Mouse (Mus musculus): ENCODE measurements around the gene Gm13283. TPM values are rescaled to one million over a fixed set of nuclear protein-coding genes. Genes with fewer than 3 reads are reported as not detected.
A peak's percentile ranks its signal among the peaks of the same experiment; 100 is the strongest.
"Not testable (repeated sequence)": the region's sequence is repeated elsewhere in the genome, so short reads cannot be mapped to it uniquely, and the experiment has no call there.

Gene Gm13283
- total RNA-seq, 2 experiments from 2014 or later: not detected

GRCm38 (mm10) chr4:88761776-88762175 is 1.9 kb downstream of the Gm13283 start:
- DNase-seq (ENCODE audit: low spot score in 2 of 2): peak; percentile 65 to 71

- DNase-seq (ENCODE audit: low spot score in 2 of 2): peak in 1 of 2 experiments; percentile 15
Observed at GRCm38 (mm10) chr4:88762341-88762740, 2.4 kb downstream of the Gm13283 start.

- peak; percentile 37 for DNase-seq (ENCODE audit: low spot score in 2 of 2)
Observed at GRCm38 (mm10) chr4:88763384-88764018, 3.6 kb downstream of the Gm13283 start.

- DNase-seq (ENCODE audit: low spot score in 2 of 2): not testable (repeated sequence)
Observed at GRCm38 (mm10) chr4:88773534-88773933, 13.6 kb downstream of the Gm13283 start, which contains the start of gene Gm13290. TSS of gene Gm13290 (plus strand) at chr4:88773834.

- not testable (repeated sequence) for DNase-seq (ENCODE audit: low spot score in 2 of 2)
Observed at GRCm38 (mm10) chr4:88776622-88777021, 16.7 kb downstream of the Gm13283 start, which contains the start of gene Gm13289. TSS of gene Gm13289 (plus strand) at chr4:88776922.

GRCm38 (mm10) chr4:88779550-88779949 is 19.6 kb downstream of the Gm13283 start, which contains the start of gene Gm13272:
TSS of gene Gm13272 (plus strand) at chr4:88779850.
- not testable (repeated sequence) for DNase-seq (ENCODE audit: low spot score in 2 of 2)

- not testable (repeated sequence) for DNase-seq (ENCODE audit: low spot score in 2 of 2)
Observed at GRCm38 (mm10) chr4:88780320-88780719, 20.4 kb downstream of the Gm13283 start.

- DNase-seq (ENCODE audit: low spot score in 2 of 2): not testable (repeated sequence)
Observed at GRCm38 (mm10) chr4:88781831-88782230, 21.9 kb downstream of the Gm13283 start, which contains the start of gene Ifnz. TSS of gene Ifnz (plus strand) at chr4:88782131.

GRCm38 (mm10) chr4:88782335-88782734 is 22.4 kb downstream of the Gm13283 start:
- DNase-seq (ENCODE audit: low spot score in 2 of 2): peak in 1 of 2 experiments; percentile 24

GRCm38 (mm10) chr4:88785409-88785808 is 25.5 kb downstream of the Gm13283 start, which contains the start of gene Gm13276:
TSS of gene Gm13276 (plus strand) at chr4:88785709.
- DNase-seq (ENCODE audit: low spot score in 2 of 2): not testable (repeated sequence)

GRCm38 (mm10) chr4:88788402-88788801 is 28.5 kb downstream of the Gm13283 start, which contains the start of gene Gm13277:
TSS of gene Gm13277 (plus strand) at chr4:88788632.
- DNase-seq (ENCODE audit: low spot score in 2 of 2): peak; percentile 32 to 39

- not testable (repeated sequence) for DNase-seq (ENCODE audit: low spot score in 2 of 2)
Observed at GRCm38 (mm10) chr4:88791250-88791649, 31.3 kb downstream of the Gm13283 start, which contains the start of gene Gm13278. TSS of gene Gm13278 (plus strand) at chr4:88791550.

- peak; percentile 66 to 79 for DNase-seq (ENCODE audit: low spot score in 2 of 2)
Observed at GRCm38 (mm10) chr4:88793936-88794675, 34.2 kb downstream of the Gm13283 start, which contains the start of gene Gm13275. TSS of gene Gm13275 (plus strand) at chr4:88794487.

GRCm38 (mm10) chr4:88797097-88797496 is 37.2 kb downstream of the Gm13283 start, which contains the start of gene Gm13279:
TSS of gene Gm13279 (plus strand) at chr4:88797397.
- DNase-seq (ENCODE audit: low spot score in 2 of 2): not testable (repeated sequence)

- not testable (repeated sequence) for DNase-seq (ENCODE audit: low spot score in 2 of 2)
Observed at GRCm38 (mm10) chr4:88799365-88799764, 39.4 kb downstream of the Gm13283 start, which contains the start of gene Gm13285. TSS of gene Gm13285 (plus strand) at chr4:88799665.

- DNase-seq (ENCODE audit: low spot score in 2 of 2): not testable (repeated sequence)
Observed at GRCm38 (mm10) chr4:88802954-88803353, 43.0 kb downstream of the Gm13283 start, which contains the start of gene Gm13287. TSS of gene Gm13287 (plus strand) at chr4:88803254.

GRCm38 (mm10) chr4:88805231-88805630 is 45.3 kb downstream of the Gm13283 start, which contains the start of gene Gm13288:
TSS of gene Gm13288 (plus strand) at chr4:88805531.
- DNase-seq (ENCODE audit: low spot score in 2 of 2): not testable (repeated sequence)

GRCm38 (mm10) chr4:88805761-88806160 is 45.8 kb downstream of the Gm13283 start:
- DNase-seq (ENCODE audit: low spot score in 2 of 2): peak; percentile 19 to 30
